Mouse (Mus musculus) kidney, adult 2 months (tissue): ENCODE data around the gene 1810062G17Rik. TPM values are rescaled to one million over a fixed set of nuclear protein-coding genes. Genes with fewer than 3 reads are reported as not detected.

Source experiments
- DNase-seq: peaks from one replicate; pipeline ENCODE4 v3.0.0; 2021
- H3K27ac ChIP-seq: fragments of 200-500 bp; 2 replicates; pipeline ENCODE4 v1.5.1; 2012; ENCODE audit warnings: low read depth, low read length, control low read depth, inconsistent platforms; ENCODE audit not compliant: insufficient read depth
- H3K27me3 ChIP-seq: fragments of 200-500 bp; replicated peaks from 2 replicates; pipeline ENCODE4 v1.6.1; 2012; ENCODE audit warnings: mild to moderate bottlenecking, moderate library complexity, low read length, inconsistent platforms; ENCODE audit not compliant: control insufficient read depth, insufficient read depth
- H3K36me3 ChIP-seq: fragments of 200-500 bp; 2 replicates; pipeline ENCODE4 v1.6.1; 2012; ENCODE audit warnings: mild to moderate bottlenecking, moderate library complexity, low read length, inconsistent platforms; ENCODE audit not compliant: control insufficient read depth, insufficient read depth
- H3K4me1 ChIP-seq: fragments of 200-500 bp; 2 replicates; pipeline ENCODE4 v1.6.1; 2011; ENCODE audit warnings: low read length; ENCODE audit not compliant: control insufficient read depth, insufficient read depth
- H3K4me3 ChIP-seq: fragments of 200-500 bp; 2 replicates; pipeline ENCODE4 v1.5.1; 2011; ENCODE audit warnings: mild to moderate bottlenecking, low read depth, low read length, control low read depth; ENCODE audit not compliant: insufficient read depth
- CTCF ChIP-seq: fragments of 200-500 bp; conservative IDR thresholded peaks from 2 replicates; pipeline ENCODE4 v1.5.1; 2011; ENCODE audit warnings: low read depth, mild to moderate bottlenecking, control low read depth, low read length, moderate library complexity, mixed read lengths; ENCODE audit not compliant: insufficient read depth, insufficient read length
- POLR2A ChIP-seq: fragments of 200-500 bp; IDR thresholded peaks from one replicate; pipeline ENCODE4 v1.6.1; 2011; ENCODE audit warnings: low read depth, low read length, control low read depth
- WGBS: fragments of 180-500 bp; shearing (Covaris S2); methylation state at CpG from one replicate; pipeline ENCODE4 v1.1.7; 2018; 5-methylcytosine and 5-hydroxymethylcytosine counted together
- polyA plus RNA-seq: library from polyadenylated mRNA; depleted of rRNA; stranded (reverse); fragments of >200 nt; gene quantifications from 2 replicates; pipeline ENCODE4 v1.2.3, GENCODE M21; 2012

1810062G17Rik gene
- polyA plus RNA-seq, 1 experiment = 0.80 TPM

GRCm38 (mm10) chr3:36446918-36447317 lies 28.8 kb upstream of the 1810062G17Rik start:
- no peaks in the 10 kb centered on the region for H3K27me3 ChIP-seq
- no peaks in the 10 kb centered on the region for H3K4me1 ChIP-seq
- H3K27ac ChIP-seq = no peak overlapping the region
- WGBS = 62% methylated on average over 6 of the region's 6 CpGs
- no peak for DNase-seq
- TF ChIP-seq POLR2A (no peak), CTCF (no peak)
- H3K36me3 ChIP-seq = peaks cover 6% of the 10 kb centered on the region
- no peak overlapping the region for H3K4me3 ChIP-seq

DNA sequence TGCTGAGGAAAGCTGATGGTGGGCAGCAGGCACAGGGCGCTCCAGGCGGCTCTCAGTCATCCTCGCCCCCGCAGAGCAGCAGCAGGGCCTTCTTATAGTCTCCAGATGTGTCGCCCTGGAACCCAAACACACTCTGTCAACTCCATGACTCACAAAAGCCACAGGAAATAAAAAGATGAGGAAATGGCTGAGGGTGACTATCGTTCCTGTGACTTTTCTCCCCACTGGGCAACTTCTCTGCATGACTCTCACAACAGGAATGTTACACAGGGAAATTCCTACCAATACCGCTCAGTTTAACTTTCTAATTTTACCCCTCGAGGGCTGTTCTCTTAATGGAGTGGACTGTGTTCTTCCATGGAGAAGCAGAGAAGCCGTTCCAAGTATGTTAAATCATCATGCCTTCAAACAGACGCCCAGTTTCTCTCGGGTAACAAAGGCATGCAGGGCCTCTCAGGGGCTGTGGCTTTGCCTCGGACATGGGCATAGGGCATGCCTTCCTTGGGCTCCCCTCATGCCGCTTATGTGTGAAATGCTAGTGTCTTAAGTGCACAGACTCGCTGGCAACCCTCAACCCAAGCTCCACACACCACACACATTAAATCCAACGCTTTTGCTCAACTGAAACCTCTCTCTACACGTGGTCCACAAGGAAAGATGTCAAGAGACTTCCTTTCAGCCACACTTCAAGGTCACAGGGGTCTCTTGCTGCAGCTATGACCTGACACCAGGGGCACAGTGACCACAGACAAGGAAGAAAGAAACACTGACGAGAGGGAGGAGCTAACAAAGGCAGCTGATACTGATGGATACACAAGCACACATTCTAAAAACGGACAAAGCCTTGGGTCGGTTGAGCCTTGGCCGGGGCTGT lies 26.2 kb upstream of the 1810062G17Rik start:
- TF ChIP-seq CTCF = no peak
- no peak for TF ChIP-seq POLR2A
- H3K4me3 ChIP-seq = no peak overlapping the region
- peak overlapping the region; percentile 3; the same call in 1 of the 2 replicates for H3K27ac ChIP-seq
- peak; percentile 19 for DNase-seq
- 47% methylated on average over 20 of the region's 20 CpGs for WGBS
- no peaks in the 10 kb centered on the region for H3K4me1 ChIP-seq
- H3K27me3 ChIP-seq = no peaks in the 10 kb centered on the region
- peaks cover 8% of the 10 kb centered on the region for H3K36me3 ChIP-seq

DNA sequence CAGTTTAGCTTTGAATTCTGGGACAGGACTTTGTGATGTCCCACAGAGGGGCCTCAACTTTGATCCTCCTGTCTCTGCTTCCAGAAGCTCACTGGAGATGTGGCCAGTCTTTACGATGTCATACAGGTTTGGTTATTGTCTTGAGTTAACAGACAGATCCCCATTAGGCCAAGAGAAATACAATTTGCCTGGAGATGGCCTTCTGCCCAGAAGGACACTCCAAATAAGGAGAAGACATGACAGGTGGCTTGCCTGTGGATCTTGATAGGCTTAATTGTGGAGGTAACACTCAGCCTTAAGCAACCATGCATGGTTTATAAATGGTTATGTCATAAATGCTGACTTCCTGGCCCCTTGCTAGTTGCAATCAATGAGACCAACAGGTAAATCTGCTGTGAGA lies 23.2 kb upstream of the 1810062G17Rik start:
- Histone ChIP-seq H3K4me1 (no peaks in the 10 kb centered on the region), H3K36me3 (peaks cover 7% of the 10 kb centered on the region), H3K27ac (no peak overlapping the region), H3K27me3 (no peaks in the 10 kb centered on the region), H3K4me3 (no peak overlapping the region)
- DNase-seq = no peak
- TF ChIP-seq POLR2A = no peak
- no peak for TF ChIP-seq CTCF
- WGBS = 86% methylated on average over 1 of the region's 1 CpGs

GRCm38 (mm10) chr3:36455124-36455523 lies 20.6 kb upstream of the 1810062G17Rik start:
- Histone ChIP-seq H3K27me3 (no peaks in the 10 kb centered on the region), H3K27ac (no peak overlapping the region), H3K4me1 (no peaks in the 10 kb centered on the region), H3K4me3 (no peak overlapping the region), H3K36me3 (peaks cover 2% of the 10 kb centered on the region)
- no peak for DNase-seq
- WGBS = 92% methylated on average over 8 of the region's 8 CpGs
- TF ChIP-seq POLR2A = no peak
- TF ChIP-seq CTCF = no peak

DNA sequence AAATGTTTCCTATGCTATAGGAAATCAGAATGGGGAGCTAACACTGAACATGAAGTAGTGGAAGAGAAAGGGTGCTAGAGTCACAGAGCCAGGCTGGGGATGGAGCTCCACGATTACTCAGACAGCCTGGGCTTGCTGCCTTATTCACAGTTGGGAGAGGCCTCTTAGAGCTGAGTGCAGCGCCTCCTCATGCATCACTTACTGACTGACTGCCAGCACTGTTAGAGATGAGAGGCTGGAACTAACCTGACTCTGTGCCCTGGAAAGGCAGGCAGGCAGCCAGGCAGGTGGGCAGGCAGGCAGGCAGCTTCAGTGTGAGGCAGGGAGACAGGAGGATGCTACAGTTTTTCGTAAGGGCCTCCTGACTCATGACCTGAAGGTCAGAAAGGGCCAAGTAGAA lies 20.2 kb upstream of the 1810062G17Rik start:
- Histone ChIP-seq H3K4me1 (no peaks in the 10 kb centered on the region), H3K4me3 (no peak overlapping the region), H3K27me3 (no peaks in the 10 kb centered on the region), H3K36me3 (peaks cover 4% of the 10 kb centered on the region), H3K27ac (no peak overlapping the region)
- DNase-seq = no peak
- TF ChIP-seq POLR2A (no peak), CTCF (no peak)
- 79% methylated on average over 3 of the region's 3 CpGs for WGBS

DNA sequence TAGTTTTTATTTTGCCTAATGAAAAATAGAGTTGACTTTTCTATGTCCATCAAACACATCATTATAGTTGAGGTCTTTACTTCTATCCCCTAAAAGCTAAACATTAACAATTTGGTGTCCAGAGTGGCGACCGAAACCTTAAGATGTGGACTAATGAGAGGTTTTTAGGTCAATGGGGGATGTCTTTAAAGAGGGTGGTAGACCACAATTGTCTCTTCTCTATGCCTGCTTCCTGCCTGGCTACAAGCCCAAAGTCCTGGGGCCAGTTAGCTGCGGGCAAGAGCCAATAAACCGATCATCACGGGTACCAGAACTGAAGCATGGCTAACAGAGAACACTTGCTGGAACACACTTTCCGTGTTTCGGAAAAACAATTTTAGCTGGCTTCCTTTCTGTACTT lies 15.0 kb upstream of the 1810062G17Rik start:
- Histone ChIP-seq H3K27ac (no peak overlapping the region), H3K27me3 (no peaks in the 10 kb centered on the region), H3K36me3 (peaks cover 9% of the 10 kb centered on the region; the same call in 1 of the 2 replicates), H3K4me3 (no peak overlapping the region), H3K4me1 (no peaks in the 10 kb centered on the region)
- TF ChIP-seq POLR2A (no peak), CTCF (no peak)
- WGBS = 81% methylated on average over 7 of the region's 7 CpGs
- no peak for DNase-seq

- H3K27ac ChIP-seq = no peak overlapping the region
- DNase-seq = no peak
- peaks cover 9% of the 10 kb centered on the region; the same call in 1 of the 2 replicates for H3K36me3 ChIP-seq
- no peak for TF ChIP-seq POLR2A
- TF ChIP-seq CTCF = no peak
- H3K4me1 ChIP-seq = no peaks in the 10 kb centered on the region
- no peak overlapping the region for H3K4me3 ChIP-seq
- no peaks in the 10 kb centered on the region for H3K27me3 ChIP-seq
- WGBS = 88% methylated on average over 5 of the region's 5 CpGs
Observed at GRCm38 (mm10) chr3:36461819-36462218, 13.9 kb upstream of the 1810062G17Rik start.
